18 mouse cellular contexts compared by ENCODE assay signal in genomic region chrX:116853358-116853757, GRCm38 (mm10).
DNase-seq lines count a peak whose midpoint lies in the region; TF ChIP-seq lines count a peak whose summit lies in the region.
"Had no signal": no experiment of that assay in that cellular context is flagged by ENCODE, and none has a peak within 500 bp of the region (broad histone marks: within the 10 kb centered on the region; RNA-seq: fewer than 3 reads in every experiment).

No protein-coding gene starts in this region.

- peak; percentile 94 to 99 for TF ChIP-seq EP300 in MEL (IDR thresholded peaks at IDR 0.05; ENCODE audit: low read depth in 1 of 2, low read length in 2 of 2)

- no peak; the same call in 1 of the 2 replicates for TF ChIP-seq RAD21 in MEL (IDR thresholded peaks at IDR 0.05; ENCODE audit: low read depth, low read length)

- TF ChIP-seq CTCF in MEL (IDR thresholded peaks at IDR 0.05 in 2 of 3, conservative IDR thresholded peaks at IDR 0.05 in 1 of 3; ENCODE audit: control insufficient read depth in 1 of 3, insufficient read depth in 1 of 3, low read depth in 2 of 3, low read length in 3 of 3, poor library complexity in 1 of 3, severe bottlenecking in 1 of 3) = no peak
- TF ChIP-seq CTCF in left cerebral cortex, adult 2 months (IDR thresholded peaks at IDR 0.05) = no peak

- H3K27me3 ChIP-seq in MEL (ENCODE audit: control insufficient read depth in 1 of 2, insufficient read depth in 2 of 2, low read length in 2 of 2) = no peaks in the 10 kb centered on the region
- H3K27me3 ChIP-seq: CH12.LX had no signal

- peaks cover 0 to 2% of the 10 kb centered on the region in 2 experiments; a peak in 2 of 4 replicates for H3K4me1 ChIP-seq in MEL (ENCODE audit: control insufficient read depth in 1 of 2, insufficient read depth in 2 of 2, low read length in 2 of 2)

- TF ChIP-seq POLR2A in MEL (IDR thresholded peaks at IDR 0.05; ENCODE audit: control insufficient read depth in 1 of 2, insufficient read depth in 1 of 2, low read depth in 1 of 2, low read length in 2 of 2, poor library complexity in 1 of 2) = no peak

- no peak overlapping the region for H3K9ac ChIP-seq in MEL (ENCODE audit: control insufficient read depth, low read depth, low read length, poor library complexity, severe bottlenecking)

- no peaks in the 10 kb centered on the region for H3K79me2 ChIP-seq in MEL (ENCODE audit: control insufficient read depth, insufficient read depth, low read length, poor library complexity)

- H3K36me3 ChIP-seq in MEL (ENCODE audit: control insufficient read depth in 1 of 2, insufficient read depth in 2 of 2, low read length in 2 of 2) = peaks cover 0 to 11% of the 10 kb centered on the region in 2 experiments; a peak in 2 of 4 replicates
- H3K36me3 ChIP-seq: G1E had no signal

- H3K27ac ChIP-seq in MEL (ENCODE audit: control insufficient read depth, low read depth, low read length) = no peak overlapping the region
- no peak overlapping the region for H3K27ac ChIP-seq in left cerebral cortex, adult 2 months

- intact Hi-C loops in left cerebral cortex, adult 2 months (cut with DNase I) = no loop called here

- H3K9me3 ChIP-seq in MEL (replicated peaks; ENCODE audit: insufficient read depth, low read length) = no peaks in the 10 kb centered on the region
- H3K9me3 ChIP-seq: G1E had no signal

- H3K4me3 ChIP-seq in MEL (ENCODE audit: control insufficient read depth in 1 of 2, insufficient read depth in 1 of 2, low read depth in 2 of 2, low read length in 2 of 2) = no peak overlapping the region
- H3K4me3 ChIP-seq in left cerebral cortex, adult 2 months = no peak overlapping the region

- DNase-seq in MEL (ENCODE audit: low read depth, low spot score) (peak; percentile 76), MEL-GATA-1-ER (ENCODE audit: extremely low read depth, low read depth) (peak; percentile 57)
- no peak for DNase-seq in frontal cortex, adult 2 months (ENCODE audit: extremely low spot score in 1 of 2, low spot score in 1 of 2)
- DNase-seq in left cerebral cortex, adult 2 months (ENCODE audit: extremely low spot score in 1 of 2, low spot score in 2 of 2) = no peak
- DNase-seq: adrenal gland, adult 2 months; adrenal gland, adult 8-10 months; adrenal gland, postnatal 10 days; adrenal gland, postnatal 14 days; adrenal gland, postnatal 25 days; adrenal gland, postnatal 36 days; B cell, adult 2 months; cerebellum, adult 11 months; cerebellum, adult 11-12 months; cerebellum, adult 18-20 months; cerebellum, adult 2 months; cerebellum, adult 8-10 months had no signal

TF ChIP-seq in MEL, 35 proteins besides CTCF, POLR2A, EP300 and RAD21:
- TF ChIP-seq ZKSCAN1 (IDR thresholded peaks at IDR 0.05; ENCODE audit: low read depth, low read length) (no peak), RCOR1 (IDR thresholded peaks at IDR 0.05; ENCODE audit: low read depth, low read length) (peak; percentile 99), TAL1 (IDR thresholded peaks at IDR 0.05; ENCODE audit: low read length) (peak; percentile 73), ZNF384 (IDR thresholded peaks at IDR 0.05; ENCODE audit: low read depth, low read length) (no peak), GATA1 (IDR thresholded peaks at IDR 0.05; ENCODE audit: low read depth, low read length) (peak; percentile 94), HCFC1 (IDR thresholded peaks at IDR 0.05; ENCODE audit: low read depth, low read length) (no peak), ETS1 (IDR thresholded peaks at IDR 0.05; ENCODE audit: low read depth, low read length) (peak; percentile 61; the same call in 1 of the 2 replicates), TBP (IDR thresholded peaks at IDR 0.05; ENCODE audit: low read depth, low read length) (no peak), SMC3 (IDR thresholded peaks at IDR 0.05; ENCODE audit: low read depth, low read length) (no peak), ELF1 (IDR thresholded peaks at IDR 0.05; ENCODE audit: low read depth, low read length) (peak; percentile 28; the same call in 1 of the 2 replicates), NELFE (IDR thresholded peaks at IDR 0.05; ENCODE audit: low read depth, low read length) (no peak), TCF12 (IDR thresholded peaks at IDR 0.05; ENCODE audit: low read depth, low read length) (peak; percentile 96)

Comparison
In these comparisons a context has a peak if more than half of its experiments do, and no peak if none do; other contexts are left out.
1. DNase-seq: peak in MEL (single experiment) and MEL-GATA-1-ER (single experiment); none in frontal cortex, adult 2 months (0 of 2) and left cerebral cortex, adult 2 months (0 of 2).